Mouse (Mus musculus): ENCODE results near the gene Ypel1. TPM values are rescaled to one million over a fixed set of nuclear protein-coding genes. Genes with fewer than 3 reads are reported as not detected.

Gene Ypel1
- polyA plus RNA-seq, 1 experiment, result 4.5 TPM

DNA sequence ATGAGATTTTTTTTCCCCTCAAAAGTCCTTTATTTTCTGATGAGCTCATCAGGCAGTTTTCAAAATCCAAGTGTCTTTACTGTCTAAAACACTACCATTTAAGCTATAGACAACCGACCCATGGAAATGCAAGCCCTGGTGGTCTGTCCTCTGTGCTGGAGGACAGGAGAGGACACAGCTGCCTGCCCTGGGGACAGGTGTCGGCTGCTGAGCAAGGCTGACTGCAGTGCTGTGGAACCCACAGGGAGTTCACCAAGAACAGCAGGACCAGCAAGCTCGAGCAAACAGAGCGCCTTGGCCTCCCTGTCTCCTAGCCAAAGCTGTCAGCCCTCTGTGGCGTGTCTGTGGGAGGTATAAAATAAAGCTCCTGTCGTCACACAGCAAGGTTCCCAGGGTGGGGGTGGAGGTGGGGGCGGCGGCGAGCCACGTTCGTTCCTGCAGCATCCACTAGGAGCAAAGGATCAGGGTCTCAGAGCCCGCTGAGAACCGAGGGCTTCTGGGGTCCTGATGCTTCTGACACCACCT lies 17.2 kb downstream of the Ypel1 start:
- no peak for DNase-seq (ENCODE audit: low spot score)

DNA sequence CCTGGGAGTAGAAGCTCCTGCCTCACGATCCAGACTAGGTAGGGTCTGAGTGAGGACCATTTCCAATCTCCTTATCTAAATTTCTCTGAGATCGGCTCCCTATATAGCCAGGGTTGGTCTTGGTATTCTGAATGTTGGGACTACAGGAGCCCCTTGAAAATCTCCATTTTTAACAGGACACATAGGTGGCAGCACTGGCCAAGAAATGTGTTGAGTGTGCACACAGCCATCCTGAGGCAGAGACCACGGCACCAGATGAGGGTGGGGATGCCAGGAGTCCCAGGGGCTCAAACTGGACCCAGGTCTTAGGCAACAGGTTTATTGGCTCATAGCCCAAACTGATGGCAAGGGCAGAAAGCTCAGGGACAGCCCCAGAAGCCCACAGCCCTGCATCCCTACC lies 18.9 kb downstream of the Ypel1 start:
- DNase-seq (ENCODE audit: low spot score), result no peak

DNA sequence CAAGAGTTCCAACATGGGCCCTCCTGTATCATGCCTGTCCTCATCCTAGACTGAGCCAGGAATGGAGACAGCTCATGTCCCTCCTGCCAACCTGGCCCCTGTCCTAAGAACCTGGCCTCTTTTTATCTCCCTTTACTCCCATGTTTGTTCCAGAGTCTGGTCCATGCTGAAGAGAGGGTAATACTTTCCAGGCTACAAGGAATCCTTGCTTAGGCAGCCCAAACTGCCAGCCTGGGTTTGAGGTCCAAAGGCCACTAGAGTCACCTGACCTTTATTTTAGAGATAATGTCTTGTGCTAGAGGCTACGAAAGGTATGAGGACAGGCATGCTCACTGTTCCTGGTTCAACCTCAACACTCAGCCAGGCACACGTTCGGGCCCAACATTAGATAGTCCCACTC lies 27.4 kb downstream of the Ypel1 start:
- no peak for DNase-seq (ENCODE audit: low spot score)

DNA sequence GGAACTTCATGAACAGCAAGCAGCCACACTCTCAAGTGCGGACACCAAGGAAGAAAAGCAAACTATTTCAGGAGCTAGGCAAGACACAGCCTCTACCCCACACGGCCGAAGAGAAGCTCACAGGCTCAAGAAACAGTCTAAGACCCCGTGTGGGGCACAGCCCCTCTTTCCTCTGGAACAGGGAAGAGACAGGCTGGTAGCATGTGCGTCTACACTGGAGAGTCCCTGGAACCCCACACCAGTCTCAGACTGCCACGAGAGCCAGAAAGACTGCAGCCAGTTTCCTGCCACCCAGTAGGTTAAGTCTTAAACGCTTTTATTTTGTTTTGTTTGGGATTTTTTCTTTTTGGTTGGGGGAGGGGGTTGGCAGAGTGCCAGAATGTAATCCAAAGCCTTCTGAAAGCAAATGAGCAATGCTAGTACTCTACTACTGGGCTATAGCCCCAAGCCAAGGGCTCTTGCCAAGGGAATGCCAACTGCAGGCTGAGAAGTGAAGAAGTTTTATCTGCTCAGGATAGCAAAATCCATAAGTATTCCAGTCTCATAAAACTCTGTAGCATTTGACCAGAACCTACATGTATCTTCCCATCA lies 33.2 kb downstream of the Ypel1 start:
- DNase-seq (ENCODE audit: low spot score), result no peak

DNA sequence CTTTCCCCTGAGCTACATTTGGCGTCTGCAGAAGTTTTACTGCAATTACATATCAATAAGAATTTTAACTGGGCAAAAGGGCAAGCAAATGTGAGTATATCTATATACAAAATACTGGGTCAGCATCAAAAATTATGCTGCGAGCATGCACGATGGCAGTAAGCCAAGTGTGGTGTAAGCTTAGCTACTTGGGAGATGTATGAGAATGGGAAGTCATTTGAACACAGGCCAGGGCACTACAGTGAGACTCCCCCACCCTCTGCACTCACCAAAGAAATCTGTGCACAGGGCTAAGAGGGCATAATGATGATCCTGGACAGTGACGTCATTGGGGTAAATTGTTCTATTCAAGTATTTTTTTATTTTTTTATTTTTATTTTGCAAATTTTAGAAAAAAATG lies 35.1 kb downstream of the Ypel1 start:
- DNase-seq (ENCODE audit: low spot score), result no peak

DNA sequence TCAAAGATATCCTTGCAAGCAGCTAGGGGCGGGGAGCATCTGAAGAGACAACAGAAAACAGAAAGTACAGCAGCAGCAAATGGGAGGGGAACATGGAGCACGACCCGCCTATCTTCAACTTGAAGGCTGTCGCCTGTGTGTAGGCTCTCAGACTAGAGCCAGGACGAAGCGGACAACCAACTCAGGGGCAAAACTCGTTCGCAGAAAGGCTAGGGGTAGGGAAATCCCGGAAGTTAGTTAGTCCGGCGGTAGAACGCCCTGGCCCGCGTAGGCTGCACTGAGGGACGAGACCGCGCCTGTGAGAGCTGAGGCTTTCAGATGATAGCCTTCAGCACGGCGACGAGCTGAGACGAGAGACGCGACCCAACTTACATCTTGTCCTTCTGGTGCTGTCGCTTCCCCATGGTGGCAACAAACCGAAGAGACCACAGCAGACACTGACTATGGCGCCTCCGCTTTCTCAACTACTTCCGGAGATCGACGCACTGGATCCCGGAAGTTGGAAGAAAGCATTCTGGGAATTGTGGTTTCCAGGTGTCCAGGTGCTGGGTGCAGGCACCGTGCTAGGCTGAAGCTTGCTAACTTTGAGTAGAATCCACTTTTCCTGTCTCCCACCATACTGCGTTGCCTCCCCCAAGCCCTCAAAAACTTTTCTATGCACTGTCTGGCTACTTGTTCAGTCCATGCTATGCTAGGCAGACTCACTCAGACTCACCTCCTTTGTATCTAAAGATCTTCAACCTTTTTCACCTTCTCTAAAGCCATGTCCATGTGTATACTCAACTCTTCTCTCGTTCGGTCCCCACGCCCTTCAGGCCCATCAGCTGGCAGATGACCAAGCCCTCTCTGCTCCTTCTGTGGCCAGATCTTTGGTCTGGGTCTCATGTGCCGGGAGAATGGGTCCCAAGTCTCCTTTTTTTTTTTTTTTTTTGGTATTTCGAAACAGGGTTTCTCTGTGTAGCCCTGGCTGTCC lies 41.6 kb downstream of the Ypel1 start, which contains the start of gene Ppil2:
TSS of gene Ppil2 (minus strand) at position 487 of the 973 bp plus-strand sequence.
- no peak for DNase-seq (ENCODE audit: low spot score)

DNA sequence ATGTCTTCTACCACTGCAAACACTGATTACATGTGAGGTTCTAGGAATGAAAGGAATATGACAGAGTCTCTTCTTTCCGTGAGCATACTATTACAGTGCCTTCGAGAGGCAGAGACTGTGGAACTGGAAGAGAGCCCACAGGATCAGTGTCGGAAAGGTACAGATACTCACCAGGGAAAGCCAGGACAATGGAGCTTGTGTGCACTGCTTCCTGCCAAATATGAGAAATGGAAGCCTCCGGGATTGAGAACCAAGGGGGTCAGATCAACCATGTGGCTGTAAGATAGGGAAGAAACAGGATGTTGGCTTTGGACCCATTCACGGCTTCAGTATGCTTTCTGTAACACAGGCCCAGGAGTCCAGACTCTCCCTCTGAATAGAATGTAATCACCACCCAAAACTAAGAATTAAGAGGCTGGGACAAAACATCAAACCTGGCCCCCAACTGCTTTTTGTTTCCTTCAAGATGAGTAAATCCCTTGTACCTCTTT lies 47.9 kb downstream of the Ypel1 start:
- DNase-seq (ENCODE audit: low spot score), result no peak

DNA sequence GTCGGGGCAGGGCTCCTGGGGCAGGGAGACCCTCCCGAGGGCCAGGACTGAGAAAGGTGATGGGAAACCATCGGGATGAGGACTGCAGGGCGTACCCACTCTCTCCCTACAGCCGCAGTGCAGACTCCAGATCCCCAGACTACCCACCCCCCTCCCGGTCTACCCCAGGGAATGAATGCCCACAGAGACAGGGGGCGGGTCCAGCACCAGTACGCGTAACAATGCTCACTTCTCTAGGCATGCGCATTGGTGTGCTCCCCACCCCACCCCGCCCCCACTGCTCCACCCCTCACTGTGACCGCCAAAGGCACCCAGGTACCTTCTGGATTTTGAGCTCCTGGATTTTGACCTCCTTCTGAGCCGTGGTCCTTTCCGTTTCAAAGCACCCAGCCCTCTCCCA lies 52.1 kb downstream of the Ypel1 start:
- DNase-seq (ENCODE audit: low spot score), result no peak

DNA sequence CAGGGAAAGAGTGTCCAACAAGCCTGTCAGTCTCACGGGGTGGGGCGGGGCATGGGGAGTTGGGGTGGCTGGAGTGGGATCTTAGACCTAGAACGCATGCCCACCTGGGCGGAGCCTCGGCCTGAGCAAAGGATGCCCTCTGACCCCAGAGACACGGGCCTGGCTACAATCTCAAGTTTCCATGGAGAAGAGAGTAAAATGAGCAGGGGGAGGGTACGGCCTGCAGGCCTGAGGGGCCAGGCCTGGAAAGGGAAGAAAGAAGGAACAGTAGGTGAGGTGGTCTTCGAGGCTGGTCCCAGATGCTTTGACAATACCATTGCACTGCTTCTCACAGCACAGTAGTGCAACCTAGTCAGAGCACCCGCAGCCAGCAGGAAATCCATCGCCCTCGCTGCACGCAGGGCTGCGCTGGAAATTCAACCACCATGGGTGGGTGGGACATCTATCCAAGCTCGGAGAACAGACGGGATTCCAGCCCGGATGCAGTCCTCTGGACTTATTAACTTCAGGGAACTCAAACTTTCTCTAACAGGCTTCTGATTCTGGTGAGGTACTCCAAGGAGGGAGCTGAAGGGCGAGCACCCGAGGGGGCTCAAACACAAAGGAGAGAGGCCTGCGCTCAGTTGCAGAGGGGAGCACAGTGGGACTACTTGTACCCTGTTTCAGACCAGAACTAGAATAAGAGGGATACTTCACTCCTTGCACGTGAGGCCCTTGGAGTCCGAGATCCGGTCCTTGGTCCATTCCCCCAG lies 54.8 kb downstream of the Ypel1 start:
- no peak for DNase-seq (ENCODE audit: low spot score)

DNA sequence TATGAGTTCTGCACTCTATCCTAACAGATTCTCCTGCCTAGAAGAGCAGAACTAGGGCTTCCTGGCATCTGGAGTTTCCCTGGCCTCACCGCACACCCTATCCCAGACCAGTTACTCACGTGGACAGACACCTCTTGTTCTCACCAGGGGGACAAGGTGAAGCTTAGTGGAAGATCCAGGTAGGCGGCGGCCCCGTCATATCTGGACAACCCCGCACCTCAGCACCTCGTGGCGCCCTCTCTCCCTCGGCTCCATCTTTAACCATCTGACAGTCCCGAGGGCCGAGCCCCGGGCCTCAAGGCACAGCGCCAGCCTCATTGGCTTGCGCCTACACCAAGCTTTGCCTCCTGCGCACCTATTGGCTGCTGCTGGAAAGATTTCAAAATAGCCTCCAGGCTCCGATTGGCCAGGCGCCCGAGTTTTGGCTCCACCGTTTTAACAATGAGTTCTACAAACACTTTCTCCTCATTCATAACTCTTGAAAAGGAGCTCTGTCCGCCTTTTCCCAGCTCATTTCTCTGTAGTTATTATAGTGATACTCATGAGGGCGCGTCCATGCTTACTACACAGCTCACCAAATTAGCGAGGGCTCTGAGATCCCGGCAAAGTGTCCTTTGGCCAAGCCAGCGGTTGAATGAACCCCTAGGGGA lies 55.5 kb downstream of the Ypel1 start, which contains the start of gene 2610318N02Rik:
TSS of gene 2610318N02Rik (minus strand) at position 297 of the 650 bp plus-strand sequence.
- peak; percentile 42 for DNase-seq (ENCODE audit: low spot score)

DNA sequence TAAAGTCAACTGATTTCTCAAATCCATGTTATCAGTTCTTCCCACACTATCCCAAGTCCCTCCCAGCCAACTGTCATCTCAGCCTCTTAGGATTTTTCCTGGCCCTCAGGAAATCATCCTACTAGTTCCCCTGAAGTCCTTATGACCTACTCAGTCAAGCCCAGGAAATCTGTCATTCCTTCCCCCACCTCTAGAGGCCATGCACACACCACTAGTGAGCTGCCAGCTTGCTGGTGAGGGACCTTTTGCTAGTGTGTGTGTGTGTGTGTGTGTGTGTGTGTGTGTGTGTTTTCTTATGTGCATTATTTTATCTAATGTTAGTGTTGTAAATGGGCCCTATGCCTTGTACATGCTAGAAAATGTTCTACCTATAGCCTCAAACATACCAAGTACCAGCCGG lies 57.8 kb downstream of the Ypel1 start:
- no peak for DNase-seq (ENCODE audit: low spot score)

DNA sequence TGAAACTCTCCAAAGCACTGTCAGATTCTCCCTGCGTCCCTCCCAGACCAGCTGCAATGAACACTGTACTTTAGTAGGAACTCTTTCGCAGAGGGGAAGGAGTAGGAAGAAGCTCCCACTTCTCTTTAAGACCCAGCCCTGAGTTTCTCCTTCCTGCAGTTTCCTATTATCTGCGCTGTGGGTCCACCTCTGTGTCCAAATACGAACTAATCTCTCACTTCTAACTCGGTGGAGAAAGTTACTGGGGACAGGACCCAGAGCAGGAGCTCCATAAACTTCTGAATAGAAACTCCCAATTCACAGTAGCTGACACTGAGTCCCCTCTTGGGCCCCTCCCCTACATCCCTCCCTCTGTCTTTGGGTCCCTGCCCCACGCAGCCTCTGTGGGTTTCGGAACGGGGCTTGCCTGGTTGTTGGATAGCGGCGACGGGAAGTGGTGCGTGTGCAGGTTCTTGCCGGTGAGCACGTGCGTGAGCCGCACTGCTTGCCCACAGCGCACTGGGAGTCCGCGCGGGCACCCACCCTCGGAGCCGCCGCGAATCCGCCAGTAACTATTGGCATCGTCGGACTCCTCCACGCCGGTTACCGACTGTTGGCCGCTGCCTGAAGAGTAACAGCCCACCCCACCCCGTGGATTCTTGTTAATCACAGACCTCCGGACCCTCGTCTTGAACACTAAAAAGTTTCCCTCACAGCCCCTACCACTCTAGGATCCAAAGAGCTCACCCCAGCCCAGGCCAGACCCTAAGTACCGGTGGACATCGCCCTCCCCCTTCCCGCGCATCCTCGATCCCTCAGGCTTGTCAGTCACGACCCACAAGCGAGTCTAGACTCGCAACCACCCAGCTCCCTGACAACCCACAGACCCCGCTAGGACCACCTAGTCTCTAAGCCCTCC lies 61.9 kb downstream of the Ypel1 start:
- no peak for DNase-seq (ENCODE audit: low spot score)

DNA sequence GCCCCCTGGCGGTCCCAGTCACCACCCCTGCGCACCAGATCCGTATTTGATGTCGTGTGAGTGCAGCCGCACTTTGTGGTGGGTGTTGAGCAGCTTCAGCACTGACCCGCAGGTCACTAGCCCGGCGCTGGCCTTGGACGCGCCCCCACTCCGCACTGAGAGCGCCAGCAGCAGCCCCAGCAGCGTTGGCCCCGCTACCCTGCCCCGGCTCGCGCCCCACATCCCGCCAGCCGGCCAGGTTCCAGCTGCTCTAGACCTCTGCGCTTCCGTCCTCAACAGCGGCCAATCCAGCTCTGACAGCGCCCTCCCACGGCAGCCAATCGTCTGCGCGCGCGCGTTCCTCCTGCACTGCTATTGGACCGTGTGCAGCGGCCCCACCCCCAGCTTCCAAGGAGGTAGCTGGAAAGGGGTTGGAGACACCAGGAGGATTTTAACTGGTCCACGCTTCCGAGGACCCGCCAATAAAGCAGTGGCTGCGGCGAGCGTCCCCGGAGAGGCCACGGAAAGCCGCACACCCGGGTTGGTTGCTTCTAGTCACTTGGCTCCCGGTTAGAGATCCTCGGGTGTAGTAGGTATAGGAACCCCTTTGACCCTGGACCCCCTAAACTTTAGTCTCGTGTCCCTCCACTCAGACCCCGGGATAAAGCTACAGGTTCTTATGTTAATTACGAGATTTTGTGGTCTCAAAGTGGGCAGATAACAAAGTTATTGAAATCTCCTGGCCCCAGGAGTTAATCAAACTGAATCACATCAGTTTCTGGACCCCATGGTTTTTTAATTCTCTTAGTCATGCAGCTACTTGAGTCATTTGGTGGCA lies 62.8 kb downstream of the Ypel1 start, which contains the start of gene Sdf2l1:
TSS of gene Sdf2l1 (minus strand) at position 295 of the 817 bp plus-strand sequence.
- peak; percentile 87 for DNase-seq (ENCODE audit: low spot score)

DNA sequence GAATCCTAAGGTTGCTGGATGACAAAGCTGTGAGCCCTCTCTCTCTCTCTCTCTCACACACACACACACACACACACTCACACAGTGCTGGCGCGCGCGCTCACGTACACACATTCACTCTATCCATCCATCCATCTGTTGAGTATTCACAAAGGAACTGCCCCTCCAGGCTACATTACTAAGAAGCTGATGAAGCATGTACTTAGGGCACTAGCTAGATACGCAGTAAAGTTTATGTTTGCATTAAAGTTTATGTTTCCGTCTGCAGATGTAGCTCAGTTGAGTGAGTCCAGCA lies 63.4 kb downstream of the Ypel1 start:
- DNase-seq (ENCODE audit: low spot score), result no peak

Other genes starting within 250 kb of the Ypel1 start
- 0.03 TPM in 1 of 2 replicates, not detected in the other for gene Spag6l, start 240.2 kb upstream of the Ypel1 start, polyA plus RNA-seq (2012; rRNA removed)
- not detected in 2 replicates for gene Igll1, start 205.7 kb upstream of the Ypel1 start, polyA plus RNA-seq (2012; rRNA removed)
- gene Top3b, start 199.0 kb upstream of the Ypel1 start, polyA plus RNA-seq (2012; rRNA removed), result 75.9 and 82.4 TPM in 2 replicates
- gene Vpreb1, start 198.9 kb upstream of the Ypel1 start, polyA plus RNA-seq (2012; rRNA removed), result 1.3 and 1.4 TPM in 2 replicates
- 17.8 and 18.2 TPM in 2 replicates for gene Ppm1f, start 173.2 kb upstream of the Ypel1 start, polyA plus RNA-seq (2012; rRNA removed)
- gene Mapk1, start 86.3 kb upstream of the Ypel1 start, polyA plus RNA-seq (2012; rRNA removed), result 122 and 134 TPM in 2 replicates
- 86.8 and 97.1 TPM in 2 replicates for gene Ppil2, start 41.6 kb downstream of the Ypel1 start, polyA plus RNA-seq (2012; rRNA removed)
- gene 2610318N02Rik, start 55.5 kb downstream of the Ypel1 start, polyA plus RNA-seq (2012; rRNA removed), result 0.50 and 0.74 TPM in 2 replicates
- 16.1 and 17.9 TPM in 2 replicates for gene Sdf2l1, start 62.7 kb downstream of the Ypel1 start, polyA plus RNA-seq (2012; rRNA removed)
- 8.3 and 11.9 TPM in 2 replicates for gene Ydjc, start 74.9 kb downstream of the Ypel1 start, polyA plus RNA-seq (2012; rRNA removed)
- 4.9 and 5.5 TPM in 2 replicates for gene Ccdc116, start 77.5 kb downstream of the Ypel1 start, polyA plus RNA-seq (2012; rRNA removed)
- 105 and 111 TPM in 2 replicates for gene Ube2l3, start 133.0 kb downstream of the Ypel1 start, polyA plus RNA-seq (2012; rRNA removed)
- gene Rimbp3, start 138.9 kb downstream of the Ypel1 start, polyA plus RNA-seq (2012; rRNA removed), result 0.26 and 0.37 TPM in 2 replicates
- gene Hic2, start 163.9 kb downstream of the Ypel1 start, polyA plus RNA-seq (2012; rRNA removed), result 3.5 and 4.7 TPM in 2 replicates
- gene Tmem191c, start 206.4 kb downstream of the Ypel1 start, polyA plus RNA-seq (2012; rRNA removed), result 30.4 and 31.6 TPM in 2 replicates

All from urinary bladder, adult 2 months (tissue).